Mouse (Mus musculus) gastrocnemius, postnatal 14 days (tissue): ENCODE results near the gene Fbxl4. TPM values are rescaled to one million over a fixed set of nuclear protein-coding genes. Genes with fewer than 3 reads are reported as not detected.

Experiments
- DNase-seq: peaks from one replicate; pipeline ENCODE4 v3.0.0; 2021; ENCODE audit warnings: mixed read lengths
- intact Hi-C: fragments of 180-260 bp; cut with DNase I; formaldehyde crosslinking; loops from one replicate; pipeline ENCODE4 v1.15.1; 2025; ENCODE audit warnings: low total_unique reads
- total RNA-seq, 2 experiments: library from RNA; stranded (reverse); gene quantifications; 2 replicates each; pipeline ENCODE4 v1.2.3; 2021

Fbxl4 gene
- total RNA-seq, 2 experiments from 2014 or later, result 12.8 to 13.3 TPM

DNA sequence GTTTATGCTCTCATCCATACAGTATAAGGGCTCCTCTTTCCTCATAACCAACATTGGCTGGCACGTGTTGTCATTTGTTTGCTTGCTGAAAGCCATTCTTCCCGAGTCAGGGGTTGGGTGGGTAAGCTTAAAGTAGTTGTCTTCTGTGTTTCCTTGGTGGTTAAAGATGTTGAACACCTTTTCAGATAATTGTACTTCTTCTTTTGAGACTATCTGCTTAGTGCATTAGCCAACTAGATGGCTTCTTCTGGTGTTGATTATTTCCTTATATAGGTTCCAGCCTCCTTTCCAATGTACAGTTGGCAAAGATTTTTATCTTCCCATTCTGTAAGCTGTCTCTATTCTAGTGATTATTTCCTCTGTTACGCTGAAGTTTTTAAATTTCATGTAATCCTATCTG lies 70.8 kb downstream of the Fbxl4 start:
- DNase-seq, result no peak
- intact Hi-C loops, result no loop called here

DNA sequence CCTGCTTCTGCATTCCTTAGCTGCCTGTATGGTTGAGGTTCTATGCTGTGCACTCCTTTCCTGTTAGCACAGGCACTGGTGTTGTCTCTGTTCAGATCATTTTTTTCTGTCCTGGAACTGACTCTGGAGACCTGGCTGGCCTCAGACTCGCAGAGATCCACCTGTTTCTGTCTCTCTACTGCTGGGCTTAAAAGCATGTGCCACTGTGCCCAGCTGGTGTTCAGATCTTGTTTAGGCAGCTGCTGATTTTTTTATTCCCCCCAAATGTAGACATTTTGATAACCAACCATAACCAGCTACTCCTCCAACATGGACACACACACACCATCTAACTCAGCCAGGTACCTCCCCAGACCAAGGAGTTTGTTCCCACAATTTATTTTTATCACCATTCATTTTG lies 112.2 kb downstream of the Fbxl4 start:
- DNase-seq, result no peak
- intact Hi-C loops, result no loop called here

GRCm38 (mm10) chr4:22476967-22477710 lies 119.8 kb downstream of the Fbxl4 start:
- intact Hi-C loops, result loop anchor here (10.0 kb wide), 1 partner anchor 1678 kb away; no protein-coding TSS in a partner anchor

GRCm38 (mm10) chr4:22477711-22478230 lies 120.4 kb downstream of the Fbxl4 start:
- DNase-seq, result no peak
- intact Hi-C loops, result loop anchor here (10.0 kb wide), 1 partner anchor 1677 kb away; no protein-coding TSS in a partner anchor

More at GRCm38 (mm10) chr4:22476967-22477710, 119.8 kb downstream of the Fbxl4 start:
- peak; percentile 8 for DNase-seq

GRCm38 (mm10) chr4:22478488-22479367 lies 121.4 kb downstream of the Fbxl4 start:
- no peak for DNase-seq
- intact Hi-C loops, result loop anchor here (10.0 kb wide), 1 partner anchor 1676 kb away; no protein-coding TSS in a partner anchor

GRCm38 (mm10) chr4:22479368-22480090 lies 122.2 kb downstream of the Fbxl4 start:
- DNase-seq, result no peak
- intact Hi-C loops, result loop anchor here (10.0 kb wide), 1 partner anchor 1675 kb away; no protein-coding TSS in a partner anchor

DNA sequence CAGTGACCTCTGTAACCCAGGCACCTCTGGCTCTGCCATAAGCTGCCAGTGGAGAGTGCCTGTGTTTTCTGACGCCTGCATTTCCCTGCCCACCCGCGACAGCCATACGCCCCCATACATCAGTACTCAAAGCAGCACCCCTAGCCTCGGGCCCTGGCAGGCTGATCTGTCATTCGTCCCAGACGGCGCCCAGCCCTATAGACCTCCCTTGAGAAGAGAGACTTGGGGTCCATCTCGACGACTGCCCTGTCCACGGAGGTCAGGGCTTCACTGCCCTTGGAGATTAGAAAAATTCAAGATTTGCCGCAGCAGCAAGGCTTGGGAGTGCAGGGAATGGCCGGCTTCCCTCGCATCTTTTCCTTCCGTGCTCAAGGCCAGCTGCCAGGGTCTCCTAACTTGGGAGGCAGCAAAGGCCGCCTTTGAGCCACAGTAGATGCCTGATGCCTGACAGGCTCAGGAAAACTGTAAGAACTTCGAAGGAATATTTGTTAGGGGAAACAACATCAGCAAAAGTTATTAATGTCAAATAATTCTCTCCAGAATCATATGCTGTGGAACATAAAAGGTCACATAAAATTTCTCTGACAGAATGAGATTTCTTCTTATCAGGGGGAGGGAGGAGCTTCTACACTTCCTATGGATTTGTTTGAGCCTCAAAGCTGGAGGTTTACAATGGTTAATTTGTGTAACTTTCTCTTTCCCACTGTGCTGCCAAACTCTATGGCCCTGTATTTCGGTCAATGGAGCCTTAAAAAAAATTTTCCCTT lies 122.9 kb downstream of the Fbxl4 start:
- intact Hi-C loops, result no loop called here
- DNase-seq, result no peak

DNA sequence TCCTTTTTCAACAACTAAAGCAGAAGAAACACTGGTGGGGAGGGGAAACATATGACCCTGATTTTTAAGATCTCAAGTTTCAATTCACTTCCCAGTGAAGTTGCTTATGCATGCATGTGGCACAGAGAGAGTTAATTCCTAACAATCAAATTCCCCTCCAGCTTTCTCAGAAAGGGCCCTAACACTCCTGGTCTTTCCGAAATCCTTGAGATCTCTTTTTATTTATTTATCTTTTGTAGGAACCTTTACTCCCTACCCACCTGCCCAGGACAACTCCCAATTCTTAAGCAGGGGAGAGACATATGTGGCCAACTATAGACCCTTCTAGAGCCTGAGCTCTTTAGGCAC lies 123.5 kb downstream of the Fbxl4 start:
- no peak for DNase-seq
- intact Hi-C loops, result no loop called here

GRCm38 (mm10) chr4:22482118-22482517 lies 124.8 kb downstream of the Fbxl4 start:
- intact Hi-C loops, result no loop called here

DNA sequence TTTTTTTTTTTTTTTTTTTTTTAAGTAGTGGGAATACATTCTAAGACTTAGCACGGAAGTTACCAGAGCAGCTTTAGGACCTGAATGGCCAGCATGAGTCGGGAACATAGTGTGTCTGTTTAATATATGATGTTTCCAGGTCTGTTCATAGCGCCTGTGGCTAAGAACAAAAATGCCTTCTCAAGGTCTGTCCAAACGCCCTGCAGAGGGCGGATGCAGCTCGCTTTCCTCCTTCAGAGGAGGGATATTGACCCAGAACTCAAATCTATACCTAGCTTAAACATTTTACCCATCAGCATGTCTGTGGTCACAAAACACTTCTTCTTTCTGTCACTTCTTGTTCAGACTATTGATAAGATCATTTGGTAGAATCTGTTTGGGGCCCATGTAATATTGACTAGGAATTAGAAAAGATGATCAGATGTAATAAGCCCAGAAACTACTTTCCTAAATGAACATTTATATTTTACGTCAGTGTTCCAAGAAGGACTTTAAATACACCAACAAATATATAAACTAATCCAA lies 125.5 kb downstream of the Fbxl4 start:
- intact Hi-C loops, result no loop called here

More at GRCm38 (mm10) chr4:22482118-22482517, 124.8 kb downstream of the Fbxl4 start:
- DNase-seq, result no peak

GRCm38 (mm10) chr4:22483548-22483947 lies 126.2 kb downstream of the Fbxl4 start:
- intact Hi-C loops, result no loop called here
- no peak for DNase-seq

More for the DNA sequence above, 125.5 kb downstream of the Fbxl4 start:
- DNase-seq, result no peak

Other genes starting within 250 kb of the Fbxl4 start
- under 1 TPM; 0.13 to 0.14 TPM for gene Pou3f2, start 130.8 kb downstream of the Fbxl4 start, total RNA-seq